Mouse (Mus musculus) layer of hippocampus, postnatal 10 days (tissue): ENCODE measurements around the gene Ino80. TPM values are rescaled to one million over a fixed set of nuclear protein-coding genes. Genes with fewer than 3 reads are reported as not detected.
A peak's percentile ranks its signal among the peaks of the same experiment; 100 is the strongest.

Source experiments
- DNase-seq, 2 experiments: peaks; one replicate each; pipeline ENCODE4 v3.0.0; 2021; ENCODE audit warnings: low spot score in 2 of 2
- total RNA-seq, 2 experiments: library from RNA; stranded (reverse); gene quantifications; 2 replicates each; pipeline ENCODE4 v1.2.3; 2021

Ino80 gene
- total RNA-seq, 2 experiments from 2014 or later, result 19.6 to 20.2 TPM

GRCm38 (mm10) chr2:119461028-119461427 lies 16.5 kb downstream of the Ino80 start:
- no peak for DNase-seq

GRCm38 (mm10) chr2:119454558-119454957 lies 22.9 kb downstream of the Ino80 start:
- no peak for DNase-seq

- DNase-seq, result peak; percentile 22 to 33
Observed at GRCm38 (mm10) chr2:119436988-119437387, 40.5 kb downstream of the Ino80 start.

DNA sequence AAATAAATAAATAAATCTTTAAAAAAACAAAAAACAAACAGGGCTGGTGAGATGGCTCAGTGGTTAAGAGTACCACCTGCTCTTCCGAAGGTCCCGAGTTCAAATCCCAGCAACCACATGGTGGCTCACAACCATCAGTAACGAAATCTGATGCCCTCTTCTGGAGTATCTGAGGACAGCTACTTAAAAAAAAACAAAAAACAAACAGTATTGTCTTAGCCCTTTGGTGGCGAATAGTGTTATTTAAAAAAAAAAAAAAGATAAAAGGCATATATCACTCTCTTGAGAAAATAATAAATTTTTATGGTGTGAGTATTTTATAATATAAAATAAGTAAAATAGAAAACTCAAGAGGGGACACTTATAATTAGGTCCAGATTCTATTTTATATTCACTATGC lies 41.0 kb downstream of the Ino80 start:
- DNase-seq, result no peak

GRCm38 (mm10) chr2:119413819-119414218 lies 63.7 kb downstream of the Ino80 start:
- peak; percentile 18 to 39 for DNase-seq

DNA sequence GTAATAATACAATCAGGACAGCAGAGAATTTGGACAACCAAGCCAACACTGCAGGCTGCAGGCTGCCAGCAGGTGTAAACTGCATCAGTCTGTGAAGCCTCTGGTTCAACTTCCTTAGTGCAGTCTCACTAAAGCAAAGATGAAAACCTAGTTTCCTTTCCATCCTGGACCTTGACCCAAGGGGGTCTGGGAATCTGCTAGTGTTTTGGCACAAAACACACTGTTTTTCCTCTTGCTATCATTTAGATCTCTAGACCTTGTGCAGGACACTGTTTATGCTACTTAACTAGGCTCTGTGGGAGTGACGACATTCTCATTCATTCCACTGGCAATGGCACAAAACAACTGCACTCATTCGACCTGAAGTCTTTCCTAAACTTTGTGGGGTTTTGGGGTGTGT lies 65.8 kb downstream of the Ino80 start:
- DNase-seq, result no peak

DNA sequence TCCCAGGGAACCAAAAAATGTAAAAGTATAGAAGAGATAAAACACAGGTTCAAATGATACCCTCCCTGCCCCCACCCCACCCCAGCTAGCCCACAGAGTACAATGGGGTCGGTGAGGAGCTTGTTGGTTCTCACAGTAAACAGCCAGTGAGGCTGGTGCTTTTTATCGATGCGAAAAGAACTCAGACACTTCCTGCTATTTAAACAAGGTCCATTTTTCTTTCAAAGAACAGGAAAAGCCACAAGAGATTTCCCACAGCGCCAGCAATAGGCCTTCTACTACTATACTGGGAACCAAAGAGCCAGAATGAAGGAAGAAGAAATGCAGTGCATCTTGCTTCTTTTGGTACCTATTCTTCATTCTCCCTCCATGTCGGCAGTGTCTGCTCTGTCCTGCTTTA lies 66.5 kb downstream of the Ino80 start:
- DNase-seq, result no peak

- DNase-seq, result no peak
Observed at GRCm38 (mm10) chr2:119408733-119409132, 68.8 kb downstream of the Ino80 start.

- DNase-seq, result no peak
Observed at GRCm38 (mm10) chr2:119408278-119408677, 69.2 kb downstream of the Ino80 start.

- no peak for DNase-seq
Observed at GRCm38 (mm10) chr2:119399313-119399712, 78.2 kb downstream of the Ino80 start.

DNA sequence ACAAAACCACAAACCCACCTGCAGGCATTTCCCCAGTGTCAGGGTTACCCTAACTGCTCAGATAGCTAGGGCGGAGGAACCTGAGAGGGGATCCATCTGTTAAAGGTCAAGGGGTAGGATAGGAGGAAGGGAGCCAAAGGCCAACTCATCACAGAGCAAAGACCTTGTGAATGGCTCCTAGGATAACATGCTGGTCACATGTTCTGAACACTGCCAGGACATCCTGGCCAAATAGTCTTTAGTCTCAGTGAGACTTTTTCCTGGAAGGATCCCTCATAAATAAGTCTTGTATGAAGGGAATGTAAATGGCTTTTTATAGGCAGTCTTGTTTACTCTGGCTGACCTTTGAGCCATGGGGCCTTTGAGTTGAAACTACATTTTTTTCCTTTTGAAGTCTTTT lies 78.8 kb downstream of the Ino80 start:
- DNase-seq, result no peak

DNA sequence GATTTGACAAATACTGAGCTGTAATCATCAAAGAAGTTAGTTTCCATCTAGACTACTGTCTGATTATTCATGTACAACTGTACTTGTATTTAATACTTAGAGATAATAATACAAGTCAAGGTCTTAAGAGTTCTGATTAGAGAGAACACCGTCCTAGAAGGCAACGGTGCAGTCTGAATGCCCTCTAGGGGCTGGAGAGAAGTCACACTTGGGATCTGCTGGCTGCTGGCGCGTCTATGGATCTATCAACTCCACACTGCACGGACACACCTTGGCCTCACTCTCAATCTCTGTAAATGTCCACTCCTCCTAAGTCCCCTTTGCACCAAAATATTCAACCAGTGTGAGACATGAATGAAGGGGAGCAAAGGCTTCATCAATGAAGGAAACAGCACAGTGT lies 79.2 kb downstream of the Ino80 start:
- no peak for DNase-seq

DNA sequence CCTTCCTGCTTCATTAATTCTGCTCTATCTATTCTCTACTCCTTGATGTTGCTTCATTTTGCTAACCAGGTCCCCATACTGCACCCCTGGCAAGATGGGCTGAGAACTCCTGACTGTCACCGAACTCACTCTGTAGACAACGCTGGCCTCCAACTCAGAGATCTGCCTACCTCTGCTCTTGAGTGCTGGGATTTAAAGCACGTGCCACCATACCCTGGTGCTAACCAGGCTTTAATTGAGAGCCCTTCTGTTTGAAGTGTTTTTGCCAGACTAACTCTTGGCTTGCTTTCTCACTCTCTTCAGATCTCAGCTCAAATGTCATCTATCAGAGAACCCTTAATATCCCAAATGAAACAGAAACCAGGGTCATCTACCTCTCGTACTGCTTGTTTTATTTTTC lies 87.5 kb downstream of the Ino80 start:
- DNase-seq, result no peak

DNA sequence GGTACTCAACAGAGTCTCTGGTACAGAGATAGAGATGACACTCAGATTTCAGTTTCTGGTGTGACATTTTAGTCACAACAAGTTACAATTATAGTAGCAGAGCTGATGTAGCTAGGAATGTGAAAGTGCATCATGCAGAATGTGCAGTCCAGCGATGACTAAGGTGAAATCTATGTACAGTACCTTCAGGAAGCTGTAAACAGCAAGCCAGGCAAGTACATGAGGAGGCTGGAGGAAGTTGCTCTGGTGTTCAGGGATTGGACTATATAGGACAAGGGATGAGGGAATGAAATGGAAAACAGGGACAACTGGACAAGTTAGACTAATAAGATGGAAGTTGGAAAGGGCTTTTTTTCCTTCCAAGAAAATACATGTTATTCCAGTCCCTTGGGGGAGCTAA lies 89.2 kb downstream of the Ino80 start:
- DNase-seq, result no peak

DNA sequence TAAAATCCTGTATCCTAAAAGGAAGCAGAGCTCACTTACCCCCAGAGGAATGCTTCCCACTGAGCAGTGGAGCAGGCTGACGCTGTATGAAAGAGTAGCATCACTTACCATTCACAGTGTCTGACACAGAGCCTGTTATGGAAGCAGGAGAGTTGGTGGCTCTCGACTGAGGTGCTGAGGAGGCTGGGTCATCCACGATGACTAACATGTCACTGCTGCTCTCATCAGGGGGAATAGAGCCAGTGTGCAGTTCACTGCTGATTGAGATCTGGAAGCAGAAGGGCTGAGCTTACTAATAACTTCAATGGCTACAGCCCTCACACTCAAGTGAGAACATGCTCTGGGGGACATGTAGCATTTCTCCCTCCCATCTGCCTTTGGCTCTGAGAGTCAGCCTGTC lies 98.0 kb downstream of the Ino80 start:
- no peak for DNase-seq

GRCm38 (mm10) chr2:119377826-119378225 lies 99.7 kb downstream of the Ino80 start:
- no peak for DNase-seq

- DNase-seq, result no peak
Observed at GRCm38 (mm10) chr2:119377286-119377685, 100.2 kb downstream of the Ino80 start.

DNA sequence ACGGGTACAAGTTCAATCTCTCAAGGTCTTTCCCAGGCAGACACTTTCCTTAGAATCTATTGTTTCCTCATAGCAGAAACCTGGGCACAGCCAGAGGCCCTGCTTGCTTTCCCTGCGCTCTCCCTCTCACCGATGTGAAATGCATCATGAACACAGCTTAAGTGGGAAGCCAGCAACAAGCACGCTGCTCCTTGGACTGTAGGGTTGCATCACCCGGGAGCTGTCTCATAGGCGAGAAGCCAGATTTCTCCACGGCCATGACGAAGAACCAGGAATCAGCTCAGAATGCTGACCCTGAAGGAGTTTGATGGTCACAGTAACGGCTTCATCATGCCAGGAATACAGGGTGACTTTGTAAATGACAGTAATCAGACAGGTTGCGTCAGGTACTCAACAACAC lies 107.4 kb downstream of the Ino80 start:
- no peak for DNase-seq

- DNase-seq, result no peak
Observed at GRCm38 (mm10) chr2:119367346-119367745, 110.1 kb downstream of the Ino80 start.

GRCm38 (mm10) chr2:119364969-119365368 lies 112.5 kb downstream of the Ino80 start:
- no peak for DNase-seq

GRCm38 (mm10) chr2:119359721-119360291 lies 117.7 kb downstream of the Ino80 start:
- no peak for DNase-seq

DNA sequence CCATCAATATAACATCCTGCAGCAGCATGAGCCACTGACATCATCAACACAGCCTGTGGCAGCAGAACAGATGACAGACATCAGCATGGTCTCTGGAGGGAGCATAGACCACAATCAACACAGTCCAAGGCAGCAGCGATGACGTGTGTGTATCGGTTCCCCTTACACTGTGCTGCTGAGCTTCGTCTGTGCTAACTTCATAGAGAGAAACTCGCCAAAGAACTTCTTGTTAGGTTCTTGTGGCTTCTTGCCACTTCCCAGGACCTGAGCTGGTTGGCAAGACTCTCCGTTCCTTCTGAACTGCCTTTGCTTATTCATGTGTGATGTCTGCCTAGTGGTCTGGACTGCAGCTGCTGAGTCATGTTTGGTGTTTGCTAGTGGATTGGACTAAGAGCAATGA lies 119.2 kb downstream of the Ino80 start:
- DNase-seq, result no peak

DNA sequence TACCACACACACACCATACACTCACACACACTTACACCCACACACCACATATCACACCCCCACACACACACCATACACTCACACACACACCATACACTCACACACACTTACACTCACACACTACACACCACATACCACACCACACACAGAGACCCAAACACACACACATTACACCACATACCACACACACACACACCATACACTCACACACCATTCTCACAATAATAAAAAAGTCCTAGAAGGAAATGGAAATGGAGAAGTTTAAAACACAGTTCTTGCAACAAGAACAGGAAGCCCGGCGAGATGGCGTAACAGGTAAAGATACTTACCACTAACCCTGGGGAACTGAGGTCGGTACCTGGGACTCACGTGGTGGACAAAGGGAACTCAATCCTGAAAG lies 120.7 kb downstream of the Ino80 start:
- DNase-seq, result no peak

DNA sequence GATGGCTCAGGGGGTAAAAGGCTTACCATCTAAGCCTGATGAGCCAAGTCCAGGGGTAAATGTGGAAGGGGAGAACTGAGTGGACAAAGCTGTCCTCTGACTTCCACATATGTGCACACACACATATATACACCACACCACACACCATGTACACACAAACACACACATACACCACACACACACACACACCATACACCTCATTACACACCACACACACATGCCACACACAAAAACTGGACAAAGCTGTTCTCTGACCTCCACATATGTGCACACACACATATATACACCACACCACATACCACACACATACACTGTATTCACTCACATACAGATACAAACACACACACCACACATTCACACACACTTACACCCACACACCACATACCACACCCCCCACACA lies 121.2 kb downstream of the Ino80 start:
- no peak for DNase-seq
